Mouse (Mus musculus) activated CD4-positive, CD25-positive, alpha-beta regulatory T cell, adult 4 months (primary cell): ENCODE measurements around the gene Rasip1. TPM values are rescaled to one million over a fixed set of nuclear protein-coding genes. Genes with fewer than 3 reads are reported as not detected.

Experiments
- ATAC-seq: one replicate; pipeline ENCODE4 v1.8.0; 2017
- polyA plus RNA-seq, 2 experiments: library from polyadenylated mRNA; unstranded; fragments of 100-300 nt; shearing (Covaris generic); gene quantifications; one replicate each; pipeline ENCODE4 v1.2.1; 2017

Rasip1 gene
- polyA plus RNA-seq, 2 experiments from 2014 or later = 0.50 TPM; not detected in 1

DNA sequence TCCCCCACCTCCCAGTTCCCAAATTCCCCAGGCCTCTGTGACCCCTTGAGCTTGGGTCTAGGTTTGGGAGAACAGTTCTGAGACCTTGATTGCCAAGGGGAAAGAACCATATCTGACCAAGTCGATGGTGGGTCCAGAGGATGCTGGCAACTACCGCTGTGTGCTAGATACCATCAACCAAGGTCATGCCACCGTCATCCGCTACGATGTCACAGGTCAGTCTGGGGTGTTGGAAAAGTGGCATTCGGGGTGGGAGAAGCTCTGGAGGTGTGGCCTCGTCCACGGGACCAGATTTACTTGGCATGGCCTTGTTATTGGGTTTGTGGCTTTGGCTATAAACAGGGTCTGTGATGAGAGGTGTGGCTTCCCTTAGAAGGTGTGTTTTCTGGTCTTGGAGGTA lies 1.8 kb upstream of the Rasip1 start:
- ATAC-seq = no peak

DNA sequence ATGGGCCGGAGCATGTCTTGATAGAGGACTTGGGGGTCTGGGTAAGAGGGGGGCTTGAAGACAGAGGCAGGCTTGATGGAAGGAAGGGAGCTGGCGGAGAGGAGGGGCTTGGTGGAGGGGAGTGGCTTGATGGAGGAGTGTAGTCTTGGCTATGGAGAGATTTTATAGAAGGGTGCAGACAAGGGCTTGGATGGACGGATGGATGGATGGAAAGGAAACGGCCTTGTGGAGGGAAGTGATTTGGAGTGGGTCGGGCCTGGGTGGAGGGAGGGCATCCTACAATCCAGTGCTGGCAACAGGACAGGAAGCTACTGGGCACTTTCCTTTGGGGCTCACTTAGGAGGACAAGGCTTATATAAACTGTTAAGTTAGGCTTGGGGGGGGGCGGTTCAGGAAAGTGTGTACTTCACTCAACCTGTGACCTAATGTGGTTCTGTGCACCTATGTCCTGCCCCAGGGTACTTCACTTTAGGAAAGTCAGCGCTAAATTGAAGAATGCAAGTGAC lies 664 bp upstream of the Rasip1 start:
- ATAC-seq = no peak

GRCm38 (mm10) chr7:45628364-45629294 lies 1.3 kb downstream of the Rasip1 start:
- peak; percentile 89 for ATAC-seq

GRCm38 (mm10) chr7:45630064-45630907 lies 3.0 kb downstream of the Rasip1 start:
- no peak for ATAC-seq

DNA sequence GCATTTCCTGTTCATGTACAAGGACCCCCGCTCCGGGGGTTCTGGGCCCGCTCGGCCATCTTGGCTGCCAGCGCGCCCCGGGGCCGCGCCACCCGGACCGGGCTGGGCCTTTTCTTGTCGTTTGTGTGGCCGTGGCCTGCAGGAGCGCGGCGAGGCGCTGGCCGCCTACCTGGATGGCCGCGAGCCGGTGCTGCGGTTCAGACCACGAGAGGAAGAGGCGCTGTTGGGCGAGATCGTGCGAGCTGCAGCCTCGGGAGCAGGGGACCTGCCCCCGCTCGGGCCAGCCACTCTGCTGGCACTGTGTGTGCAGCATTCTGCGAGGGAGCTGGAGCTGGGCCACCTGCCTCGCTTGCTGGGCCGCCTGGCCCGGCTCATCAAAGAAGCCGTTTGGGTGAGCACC lies 5.2 kb downstream of the Rasip1 start:
- no peak for ATAC-seq

DNA sequence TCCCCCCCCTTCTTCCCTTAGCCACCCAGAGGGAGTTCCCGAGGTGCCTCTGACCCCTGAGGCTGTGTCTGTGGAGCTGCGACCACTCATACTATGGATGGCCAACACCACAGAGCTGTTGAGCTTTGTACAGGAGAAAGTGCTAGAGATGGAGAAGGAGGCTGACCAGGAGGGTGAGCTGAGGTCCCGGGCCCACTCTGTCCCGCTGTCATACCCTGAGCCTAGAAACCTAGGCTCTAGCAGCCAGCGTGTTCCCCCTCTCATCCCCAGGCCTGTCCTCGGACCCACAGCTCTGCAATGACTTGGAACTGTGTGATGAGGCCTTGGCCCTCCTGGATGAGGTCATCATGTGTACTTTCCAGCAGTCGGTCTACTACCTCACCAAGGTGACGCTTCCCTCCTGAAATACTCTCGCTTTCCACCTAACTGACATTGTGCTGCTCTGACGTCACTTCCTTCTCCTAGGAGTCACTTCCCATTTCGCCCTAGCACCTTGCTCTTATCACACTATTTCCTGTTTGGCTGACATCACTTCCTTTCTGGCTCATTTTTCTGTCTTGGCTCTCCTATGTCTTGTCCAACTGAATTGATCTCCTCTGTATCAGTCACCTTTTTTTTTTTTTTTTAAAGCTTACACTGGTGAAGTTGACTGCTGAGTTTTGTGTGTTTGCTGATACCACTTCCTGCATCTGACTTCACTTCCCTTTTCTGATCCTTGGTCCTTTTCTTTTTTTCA lies 7.8 kb downstream of the Rasip1 start:
- ATAC-seq = no peak

DNA sequence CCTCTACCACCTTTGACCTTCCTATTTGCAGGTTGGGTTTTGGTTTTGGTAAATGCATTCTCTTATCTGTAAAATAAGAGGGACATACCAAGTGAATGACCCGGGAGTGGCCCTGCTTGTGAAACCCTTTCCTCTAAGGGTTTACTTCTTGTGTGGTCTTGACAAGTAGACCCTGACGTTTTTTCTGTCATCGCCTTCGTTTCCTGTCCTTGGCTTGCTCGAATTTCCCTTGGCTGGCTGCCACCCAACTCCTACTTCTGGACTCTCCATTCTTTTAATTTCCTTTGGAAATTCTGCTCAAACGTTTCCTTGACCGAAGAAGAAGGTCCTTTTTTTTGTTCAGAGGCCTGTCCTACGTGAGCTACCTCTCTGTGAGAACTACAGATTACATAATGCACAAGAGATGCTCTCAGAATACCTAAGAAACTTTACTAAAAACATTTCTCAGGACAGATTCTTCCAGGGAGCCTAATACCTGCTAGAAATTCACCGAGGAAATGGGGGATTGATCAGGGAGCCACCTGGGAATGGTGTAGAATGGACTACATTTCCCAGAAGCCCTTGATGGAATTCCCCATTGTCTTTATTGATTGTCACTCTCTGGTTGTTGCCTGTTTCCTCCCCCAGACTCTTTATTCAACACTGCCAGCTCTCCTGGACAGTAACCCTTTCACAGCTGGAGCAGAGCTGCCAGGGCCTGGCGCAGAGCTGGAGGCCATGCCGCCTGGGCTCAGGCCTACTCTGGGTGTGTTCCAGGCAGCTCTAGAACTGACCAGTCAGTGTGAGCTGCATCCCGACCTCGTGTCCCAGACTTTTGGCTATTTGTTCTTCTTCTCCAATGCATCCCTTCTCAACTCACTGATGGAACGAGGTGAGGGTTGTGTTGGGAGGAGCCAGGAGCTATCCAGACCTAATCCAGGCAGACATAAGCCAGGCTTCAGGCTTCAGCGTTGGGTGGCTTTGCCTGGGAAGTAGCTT lies 8.7 kb downstream of the Rasip1 start:
- ATAC-seq = no peak

DNA sequence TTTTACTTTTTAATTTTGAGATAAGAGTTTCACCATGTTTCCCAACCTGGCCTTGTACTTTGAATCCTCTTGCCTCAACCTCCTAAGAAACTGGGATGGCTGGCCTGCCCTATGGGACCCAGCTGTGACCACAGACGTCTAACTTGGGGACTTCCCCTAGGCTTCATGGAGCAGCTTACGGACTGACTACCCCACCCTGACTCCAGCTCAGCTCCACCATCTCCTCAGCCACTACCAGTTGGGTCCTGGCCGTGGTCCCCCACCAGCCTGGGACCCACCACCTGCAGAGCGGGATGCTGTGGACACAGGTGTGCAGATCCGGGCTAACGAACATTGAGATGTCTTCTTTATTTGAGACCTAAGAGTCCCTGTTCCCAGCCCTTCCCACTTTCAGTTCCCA lies 10.4 kb downstream of the Rasip1 start:
- ATAC-seq = no peak

DNA sequence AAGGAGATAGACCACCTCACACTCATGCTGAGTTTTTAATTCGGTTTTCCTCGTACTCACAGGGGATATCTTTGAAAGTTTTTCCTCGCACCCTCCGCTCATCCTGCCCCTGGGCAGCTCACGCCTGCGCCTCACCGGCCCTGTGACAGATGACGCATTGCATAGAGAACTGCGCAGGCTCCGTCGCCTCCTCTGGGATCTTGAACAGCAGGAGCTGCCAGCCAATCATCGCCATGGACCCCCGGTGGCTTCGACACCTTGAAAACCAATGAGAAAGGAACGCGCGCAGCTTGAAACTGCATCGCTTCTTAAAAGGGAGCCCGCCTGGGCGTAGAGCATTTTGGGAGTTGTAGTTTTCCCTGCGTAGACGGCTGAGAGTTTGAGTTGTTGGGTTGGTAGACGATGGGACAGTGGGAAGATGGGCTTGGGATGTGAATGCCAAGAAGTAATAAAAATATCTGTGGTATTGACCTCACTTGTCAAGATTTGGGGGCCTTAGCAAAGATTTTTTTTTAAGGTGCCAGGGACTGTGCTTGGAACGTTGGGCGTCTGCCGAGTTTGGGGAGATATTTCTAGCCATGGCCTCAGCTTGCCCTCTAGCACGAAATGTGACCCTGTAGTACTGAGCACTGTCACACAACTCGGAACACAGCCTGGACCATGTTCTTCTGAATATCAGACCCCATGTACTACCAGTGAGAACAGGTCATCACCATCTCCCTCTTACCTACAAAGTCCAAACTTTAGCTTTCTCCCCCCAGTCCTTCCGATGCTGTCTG lies 11.5 kb downstream of the Rasip1 start:
- ATAC-seq = no peak

DNA sequence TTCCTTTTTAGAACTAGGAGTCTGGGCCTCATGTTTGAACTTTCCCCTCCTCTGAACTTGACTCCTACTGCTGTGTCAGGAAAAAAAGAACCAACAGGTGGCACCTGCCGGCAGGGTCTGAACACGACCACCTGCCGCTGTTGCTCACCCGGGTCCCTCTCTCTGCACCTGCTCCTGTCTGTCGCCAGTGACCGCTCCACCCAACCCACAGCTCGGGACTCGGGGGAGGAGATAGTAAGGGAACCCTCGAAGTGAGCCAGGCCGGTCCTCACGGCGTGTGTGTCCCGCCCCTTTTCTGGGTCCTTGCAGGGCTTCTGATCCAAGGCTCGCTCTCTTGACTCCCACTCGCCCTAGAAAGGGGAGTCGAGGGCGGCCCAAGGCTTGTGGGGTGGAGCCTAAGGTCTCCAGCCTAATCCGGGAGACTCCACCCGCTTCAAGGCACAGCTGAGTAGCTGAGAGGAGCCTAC lies 12.3 kb downstream of the Rasip1 start, which contains the start of gene Mamstr:
Mamstr (plus strand) TSS at position 417 of the 467 bp plus-strand sequence.
- ATAC-seq = no peak

- ATAC-seq = no peak
Measured at GRCm38 (mm10) chr7:45640191-45640957, 13.1 kb downstream of the Rasip1 start.

GRCm38 (mm10) chr7:45641391-45642040 lies 14.2 kb downstream of the Rasip1 start:
- no peak for ATAC-seq

DNA sequence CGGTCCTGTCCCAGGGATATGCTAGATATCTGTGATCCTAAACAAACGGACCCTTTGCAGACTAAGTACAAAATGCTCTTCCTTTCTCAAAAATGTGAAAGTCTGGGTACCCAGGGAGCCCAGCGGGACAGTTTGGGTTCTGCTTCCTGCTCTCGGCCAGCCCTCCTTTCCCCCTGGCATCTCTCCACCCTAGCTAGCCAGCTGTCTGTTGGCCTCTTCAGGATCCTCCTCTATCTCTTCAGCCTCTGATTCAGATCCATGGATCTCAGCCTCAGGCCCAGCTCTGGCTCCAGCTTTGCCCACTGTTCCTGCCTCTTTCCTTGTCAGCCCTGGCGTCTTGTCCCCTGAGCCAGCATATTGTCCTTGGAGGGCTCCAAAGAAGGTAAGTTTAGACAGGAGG lies 14.8 kb downstream of the Rasip1 start:
- ATAC-seq = no peak

DNA sequence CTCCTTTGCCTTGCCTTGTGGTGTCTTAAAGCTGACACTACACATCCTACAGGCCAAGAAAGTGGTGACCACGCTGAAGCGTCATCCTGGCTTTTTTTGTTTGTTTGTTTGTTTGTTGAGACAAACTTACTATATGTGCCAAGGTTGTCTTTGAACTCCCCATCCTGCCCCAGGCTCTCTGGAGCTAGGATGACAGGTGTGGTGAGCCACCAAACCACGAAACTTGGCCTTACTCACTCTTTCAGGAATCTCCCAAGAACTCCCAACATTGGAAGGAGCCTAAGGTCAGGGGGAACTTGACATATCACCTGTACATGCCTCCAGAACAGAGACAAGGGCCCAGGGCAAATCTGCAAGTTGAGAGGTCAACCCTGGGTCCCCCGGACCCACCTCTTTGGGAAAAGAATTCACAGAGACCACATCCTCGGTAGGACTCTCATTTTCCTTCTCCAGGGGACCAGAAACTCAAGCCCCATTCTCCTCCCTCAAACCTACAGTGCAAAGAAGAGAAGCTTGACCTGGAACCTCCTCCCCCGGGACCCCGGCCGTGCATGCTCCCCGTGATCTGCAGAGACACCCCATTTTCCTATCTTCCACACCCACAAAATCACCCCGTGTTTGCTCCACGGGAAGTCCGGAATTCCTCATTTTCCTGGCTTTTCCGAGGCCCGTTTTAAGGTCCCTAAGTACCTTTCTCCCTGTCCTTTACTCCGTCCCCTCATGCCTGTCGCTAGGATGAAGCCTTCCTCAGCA lies 15.4 kb downstream of the Rasip1 start:
- no peak for ATAC-seq

- peak; percentile 94 for ATAC-seq
Measured at GRCm38 (mm10) chr7:45643441-45644178, 16.3 kb downstream of the Rasip1 start.

GRCm38 (mm10) chr7:45644183-45644582 lies 16.9 kb downstream of the Rasip1 start:
- ATAC-seq = no peak

DNA sequence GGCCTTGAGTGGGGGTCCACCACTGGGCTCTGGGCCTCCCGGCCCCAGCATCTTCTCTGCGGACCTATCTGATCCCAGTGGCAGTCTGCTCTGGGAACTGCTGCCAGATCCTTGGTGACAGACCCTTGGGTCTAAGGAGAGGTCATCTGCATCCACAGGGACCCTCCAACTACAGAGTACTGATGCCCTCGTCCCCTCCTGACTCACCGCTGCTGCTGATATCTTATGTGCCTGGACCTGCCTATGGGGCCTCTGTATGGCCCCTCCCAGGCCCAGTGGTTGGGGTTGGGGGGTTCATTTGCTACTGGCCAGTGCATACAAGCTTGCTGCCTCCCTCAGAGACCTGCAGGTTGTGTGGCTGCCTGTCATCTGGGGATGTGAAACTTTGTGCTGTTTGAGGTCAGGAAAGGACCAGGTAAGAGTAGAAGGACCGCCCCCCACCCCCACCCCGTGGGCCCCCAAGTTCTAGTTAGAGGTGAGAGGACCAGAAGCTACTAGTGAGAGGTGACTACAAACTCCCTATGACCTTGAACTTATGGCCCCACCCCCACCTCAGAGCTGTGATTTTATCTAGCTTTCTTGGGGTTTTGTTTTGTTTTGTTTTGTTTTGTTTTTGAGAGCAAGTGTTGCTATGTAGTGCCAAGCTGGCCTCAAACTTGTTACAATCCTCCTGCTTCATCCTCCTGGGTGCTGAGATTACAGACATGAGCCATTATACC lies 17.7 kb downstream of the Rasip1 start:
- ATAC-seq = no peak
